Mouse (Mus musculus) liver, adult 2 months (tissue): ENCODE data around the gene Arl15.

Experiments
- CTCF ChIP-seq: fragments of 200-500 bp; IDR thresholded peaks from 2 replicates; pipeline ENCODE4 v1.5.1; 2011; ENCODE audit warnings: low read depth, low read length, control low read depth
- POLR2A ChIP-seq: fragments of 200-500 bp; IDR thresholded peaks from 2 replicates; pipeline ENCODE4 v1.6.1; 2011; ENCODE audit warnings: low read length, control low read depth; ENCODE audit not compliant: insufficient read depth; ENCODE audit errors: extremely low read depth

GRCm38 (mm10) chr13:114162753-114163152, 368.4 kb downstream of the Arl15 start:
- TF ChIP-seq CTCF (no peak), POLR2A (no peak)
